Mouse (Mus musculus) splenic B cell, adult 2 months (primary cell): ENCODE results near the gene Fermt1.

Experiments used
- DNase-seq: peaks from one replicate; pipeline ENCODE4 v3.0.0-alpha.2; 2011; ENCODE audit warnings: low read depth, low spot score
- H3K27me3 ChIP-seq: 2 replicates; pipeline ENCODE4 v1.6.1; 2012; ENCODE audit warnings: mild to moderate bottlenecking, low read length, moderate library complexity, mixed read lengths; ENCODE audit not compliant: control insufficient read depth, poor library complexity, insufficient read depth, severe bottlenecking
- H3K36me3 ChIP-seq: 2 replicates; pipeline ENCODE4 v1.6.1; 2012; ENCODE audit warnings: mild to moderate bottlenecking, low read length, moderate library complexity, mixed read lengths; ENCODE audit not compliant: control insufficient read depth, poor library complexity, insufficient read depth, severe bottlenecking

Fermt1 gene

DNA sequence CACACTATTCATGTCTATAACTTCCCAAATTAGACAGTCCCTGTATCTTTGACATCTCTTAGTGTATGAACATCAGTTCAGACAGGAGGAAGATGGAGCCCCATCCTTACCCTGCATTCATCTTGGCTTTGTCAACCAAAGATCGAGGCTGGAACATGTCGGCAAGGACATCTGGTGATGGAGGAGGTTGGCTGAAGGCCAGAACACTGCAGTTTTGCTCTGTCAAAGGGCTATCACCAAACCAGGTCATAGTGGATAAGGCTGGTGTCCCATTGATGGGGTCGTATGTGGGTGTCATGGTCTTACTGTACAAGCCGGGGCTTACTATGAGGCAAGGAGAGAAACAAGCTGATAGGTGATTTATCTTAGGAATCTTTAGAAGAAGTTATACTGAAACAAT lies 11.0 kb downstream of the Fermt1 start:
- DNase-seq: no peak
- H3K27me3 ChIP-seq: no peaks in the 10 kb centered on the region
- no peaks in the 10 kb centered on the region for H3K36me3 ChIP-seq

DNA sequence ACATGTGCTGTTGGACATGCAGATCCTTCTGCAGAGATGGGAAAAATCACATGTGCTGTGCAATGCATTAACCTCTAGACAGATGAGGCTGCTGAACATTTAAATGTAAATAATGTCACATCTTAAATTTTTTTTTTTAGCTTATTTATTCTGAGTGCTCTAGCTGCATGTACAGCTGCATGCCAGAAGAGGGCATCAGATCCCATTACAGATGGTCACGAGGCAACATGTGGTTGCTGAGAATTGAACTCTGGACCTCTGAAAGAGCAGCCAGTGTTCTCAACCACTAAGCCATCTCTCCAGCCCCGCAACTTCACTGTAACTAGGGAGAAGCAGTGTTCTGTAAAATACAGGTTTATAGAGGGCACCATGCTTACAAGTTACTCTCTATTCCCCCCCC lies 11.6 kb downstream of the Fermt1 start:
- H3K36me3 ChIP-seq: no peaks in the 10 kb centered on the region
- no peaks in the 10 kb centered on the region for H3K27me3 ChIP-seq
- no peak for DNase-seq

GRCm38 (mm10) chr2:132928999-132929398 lies 16.7 kb downstream of the Fermt1 start:
- no peak for DNase-seq

DNA sequence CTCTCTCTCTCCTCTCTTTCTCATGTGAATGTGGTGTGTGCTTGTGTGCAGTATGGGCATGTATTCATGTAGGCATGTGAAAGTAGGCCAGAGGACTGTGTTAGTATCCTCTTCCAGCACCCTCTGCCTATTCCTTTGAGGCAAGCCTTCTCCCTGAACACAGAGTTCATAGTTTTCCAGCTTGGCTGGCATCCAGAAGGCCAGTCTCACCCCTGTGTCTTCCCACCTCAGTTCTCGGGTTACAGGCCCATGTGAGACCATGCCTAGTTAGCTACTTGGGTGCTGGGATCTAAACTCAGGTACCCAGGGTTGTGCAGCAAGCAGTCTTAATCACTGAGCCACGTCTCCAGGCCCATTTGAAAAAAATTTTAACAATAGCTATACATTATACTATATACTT lies 17.8 kb downstream of the Fermt1 start:
- H3K36me3 ChIP-seq: no peaks in the 10 kb centered on the region
- no peak for DNase-seq
- no peaks in the 10 kb centered on the region for H3K27me3 ChIP-seq

More at GRCm38 (mm10) chr2:132928999-132929398, 16.7 kb downstream of the Fermt1 start:
- Histone ChIP-seq H3K27me3 (no peaks in the 10 kb centered on the region), H3K36me3 (no peaks in the 10 kb centered on the region)

- Histone ChIP-seq H3K27me3 (no peaks in the 10 kb centered on the region), H3K36me3 (no peaks in the 10 kb centered on the region)
- DNase-seq: no peak
Observed at GRCm38 (mm10) chr2:132927298-132927697, 18.4 kb downstream of the Fermt1 start.

DNA sequence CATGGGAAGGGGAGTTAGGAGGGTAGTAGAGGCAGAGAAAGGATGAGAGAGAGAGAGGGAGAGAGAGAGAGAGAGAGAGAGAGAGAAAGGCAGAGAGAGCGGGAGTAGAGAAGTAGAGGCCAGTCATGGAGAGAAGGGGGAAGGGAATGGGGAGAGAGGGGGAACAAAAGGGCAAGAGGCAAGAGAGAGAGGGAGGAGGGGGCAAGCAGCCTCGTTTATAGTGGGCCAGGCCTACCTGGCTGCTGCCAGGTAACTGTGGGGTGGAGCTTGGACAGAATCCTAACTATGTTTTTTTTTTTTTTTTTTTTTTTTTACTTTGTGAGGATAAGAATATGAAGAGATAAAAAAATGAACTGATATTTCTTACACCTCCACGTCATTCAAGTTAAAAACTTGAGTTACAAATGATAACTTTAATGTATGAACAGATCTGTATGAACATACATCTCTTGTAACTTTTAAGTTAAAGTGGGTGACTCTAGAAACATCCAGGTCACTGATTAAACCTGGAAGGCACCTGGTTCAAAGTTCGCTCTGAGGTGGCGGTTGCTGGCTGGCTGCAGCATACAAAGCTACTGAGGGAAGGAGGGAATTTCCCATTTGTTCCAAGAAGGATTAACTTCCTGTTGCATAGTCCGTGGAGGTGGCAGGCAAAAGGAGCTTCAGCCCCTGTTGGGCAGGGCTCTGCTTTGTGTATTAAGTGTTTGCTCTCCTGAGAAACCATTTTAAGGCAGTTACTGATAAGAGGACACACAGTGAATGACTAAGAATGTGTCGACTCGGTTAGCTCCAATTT lies 22.2 kb downstream of the Fermt1 start:
- DNase-seq: no peak
- no peaks in the 10 kb centered on the region for H3K36me3 ChIP-seq
- H3K27me3 ChIP-seq: no peaks in the 10 kb centered on the region

- Histone ChIP-seq H3K36me3 (no peaks in the 10 kb centered on the region), H3K27me3 (no peaks in the 10 kb centered on the region)
- DNase-seq: no peak
Observed at GRCm38 (mm10) chr2:132922076-132922873, 23.4 kb downstream of the Fermt1 start.

DNA sequence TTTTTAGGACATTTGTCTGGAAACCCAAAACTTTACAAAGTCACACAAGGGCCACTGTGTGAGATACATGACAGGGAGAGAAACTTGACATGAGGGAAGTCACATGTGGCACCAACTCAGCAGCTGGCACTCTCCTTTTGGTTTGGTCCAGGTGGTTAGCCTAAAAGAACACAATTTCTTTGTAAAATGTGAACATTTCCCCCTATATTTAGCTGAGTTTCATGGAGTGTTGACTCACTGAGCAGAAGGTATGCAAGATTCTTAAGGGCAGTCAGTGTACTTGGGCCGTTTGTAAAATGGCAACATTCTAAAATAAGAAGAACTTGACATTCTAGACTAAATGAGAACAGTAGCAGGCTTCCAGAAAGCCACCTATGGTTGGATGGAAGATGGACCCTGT lies 30.9 kb downstream of the Fermt1 start:
- no peaks in the 10 kb centered on the region; the same call in 1 of the 2 replicates for H3K27me3 ChIP-seq
- DNase-seq: no peak
- no peaks in the 10 kb centered on the region for H3K36me3 ChIP-seq

DNA sequence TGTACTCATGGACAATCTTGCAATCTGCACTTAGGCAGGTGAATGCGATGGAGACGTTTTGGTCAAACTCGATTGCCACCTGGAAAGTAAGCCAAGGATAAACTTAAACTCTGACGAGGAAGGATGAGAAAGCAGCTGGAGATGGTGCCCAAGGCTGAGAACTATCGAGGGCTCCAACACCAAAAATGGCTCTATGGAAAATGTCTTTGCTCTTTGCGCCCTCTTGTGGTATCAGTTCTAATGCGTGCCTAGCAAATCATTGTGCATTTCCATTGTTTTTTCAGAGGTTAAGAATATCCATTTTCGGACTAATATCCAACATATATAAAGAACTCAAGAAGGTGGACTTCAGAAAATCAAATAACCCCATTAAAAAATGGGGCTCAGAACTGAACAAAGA lies 38.9 kb downstream of the Fermt1 start:
- Histone ChIP-seq H3K36me3 (no peaks in the 10 kb centered on the region), H3K27me3 (no peaks in the 10 kb centered on the region; the same call in 1 of the 2 replicates)
- peak; percentile 57 for DNase-seq

DNA sequence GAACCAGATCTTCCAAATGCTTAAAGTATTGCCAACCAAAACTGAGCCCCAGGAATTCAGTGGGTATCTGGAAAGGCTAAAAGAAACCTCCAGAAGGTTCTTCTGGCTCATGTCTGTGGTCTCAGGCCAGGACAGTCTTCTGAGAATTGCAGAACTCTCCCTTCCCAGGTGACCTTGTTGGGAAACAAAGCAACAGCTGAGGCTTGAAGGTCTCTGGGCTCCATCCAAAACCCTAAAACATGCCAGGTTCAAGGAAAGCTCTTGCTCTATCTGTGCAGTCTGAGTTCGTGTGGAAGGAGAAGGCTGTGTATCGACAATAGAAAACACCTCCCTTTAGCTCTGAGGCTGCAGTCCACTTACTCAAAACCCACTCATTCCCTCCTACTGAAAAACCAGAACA lies 40.7 kb downstream of the Fermt1 start:
- no peaks in the 10 kb centered on the region for H3K36me3 ChIP-seq
- DNase-seq: no peak
- H3K27me3 ChIP-seq: no peaks in the 10 kb centered on the region

- peak; percentile 66 for DNase-seq
- no peaks in the 10 kb centered on the region for H3K27me3 ChIP-seq
- H3K36me3 ChIP-seq: no peaks in the 10 kb centered on the region
Observed at GRCm38 (mm10) chr2:132903498-132903897, 42.2 kb downstream of the Fermt1 start.

DNA sequence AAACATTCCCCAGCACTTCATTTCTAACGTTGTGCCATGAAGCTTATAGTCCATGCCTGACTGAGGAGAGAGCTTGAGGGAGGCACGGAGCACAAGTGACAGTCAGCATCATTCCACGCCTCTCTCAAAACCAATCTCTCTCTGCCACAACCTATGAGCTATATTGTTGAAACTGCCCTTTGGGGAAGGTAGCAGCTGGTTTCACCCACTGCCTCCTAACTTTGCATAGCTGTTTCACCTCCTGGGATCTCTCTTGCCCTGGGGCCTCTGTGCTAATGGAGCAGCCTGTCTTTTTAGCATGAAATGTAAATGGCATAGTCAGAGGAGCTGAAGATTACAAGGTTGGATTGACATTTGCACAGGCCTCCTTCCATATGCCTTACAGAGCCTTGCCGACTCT lies 43.6 kb downstream of the Fermt1 start:
- H3K27me3 ChIP-seq: no peaks in the 10 kb centered on the region
- no peaks in the 10 kb centered on the region for H3K36me3 ChIP-seq
- no peak for DNase-seq

- DNase-seq: no peak
- no peaks in the 10 kb centered on the region for H3K36me3 ChIP-seq
- no peaks in the 10 kb centered on the region for H3K27me3 ChIP-seq
Observed at GRCm38 (mm10) chr2:132901636-132902035, 44.1 kb downstream of the Fermt1 start.

DNA sequence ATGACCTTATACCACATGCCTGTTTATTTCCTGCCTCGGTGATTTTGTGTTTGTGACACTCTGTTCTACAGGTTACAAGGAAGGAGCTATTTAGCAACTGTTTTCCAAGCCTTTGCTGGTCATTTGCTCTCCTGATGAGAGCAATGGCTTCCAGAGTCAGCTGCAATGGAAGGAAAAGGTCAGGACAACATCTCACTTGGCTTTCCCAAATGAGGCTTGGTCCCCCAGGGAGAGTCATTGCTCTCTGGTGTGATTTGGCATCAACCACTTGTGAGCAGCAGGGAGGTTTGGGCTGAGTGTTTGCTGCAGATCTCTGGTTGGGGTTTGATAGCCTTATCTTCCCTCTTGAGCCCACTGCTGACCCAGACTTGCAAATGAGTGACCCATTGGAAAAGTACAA lies 45.1 kb downstream of the Fermt1 start:
- Histone ChIP-seq H3K36me3 (no peaks in the 10 kb centered on the region), H3K27me3 (no peaks in the 10 kb centered on the region)
- DNase-seq: no peak

- Histone ChIP-seq H3K36me3 (no peaks in the 10 kb centered on the region), H3K27me3 (no peaks in the 10 kb centered on the region)
- no peak for DNase-seq
Observed at GRCm38 (mm10) chr2:132898211-132898610, 47.5 kb downstream of the Fermt1 start.
